Mouse (Mus musculus) cerebellum, adult 2 months (tissue): ENCODE measurements at regions not wholly inside any gene's neighbourhood (a gene's known extent, or its start where the extent isn't known, plus 50 kb on each side); places are given as distances from the start of the nearest gene placed in this dataset.

Experiments
- CTCF ChIP-seq: fragments of 200-500 bp; IDR thresholded peaks from 2 replicates; pipeline ENCODE4 v1.5.1; 2011; ENCODE audit warnings: low read depth, mild to moderate bottlenecking, control low read depth, low read length, moderate library complexity, borderline replicate concordance; ENCODE audit not compliant: insufficient read depth
- POLR2A ChIP-seq: fragments of 200-500 bp; IDR thresholded peaks from 2 replicates; pipeline ENCODE4 v1.6.1; 2011; ENCODE audit warnings: low read length, control low read depth, borderline replicate concordance; ENCODE audit not compliant: insufficient read depth

DNA sequence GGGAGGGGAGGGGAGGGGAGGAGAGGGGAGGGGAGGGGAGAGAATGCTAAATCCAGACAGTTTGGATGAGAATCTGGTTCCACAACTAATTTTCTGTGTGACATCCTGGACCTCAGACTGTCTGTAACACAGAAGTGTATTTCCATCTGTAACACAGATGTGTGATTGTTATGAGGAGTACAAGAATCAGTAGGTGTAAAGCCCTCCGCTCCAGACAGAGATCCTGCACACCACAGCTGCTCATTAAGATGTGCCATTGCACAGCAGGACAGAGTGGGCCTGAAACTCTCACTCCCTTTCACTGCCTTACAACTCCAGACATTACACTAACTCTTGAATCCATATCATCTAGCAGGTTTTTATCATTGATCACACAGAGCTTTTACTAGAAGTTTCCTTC is 182.8 kb upstream of the Ttc14 start:
- TF ChIP-seq CTCF (no peak), POLR2A (no peak)
